ENCODE assay signal across 13 mouse cellular contexts in genomic region chr19:4559588-4559987, GRCm38 (mm10). TPM values are rescaled to one million over a fixed set of nuclear protein-coding genes. Genes with fewer than 3 reads are reported as not detected.
DNase-seq lines count a peak whose midpoint lies in the region; ATAC-seq and TF ChIP-seq lines count a peak whose summit lies in the region.
"Had no signal": no experiment of that assay in that cellular context is flagged by ENCODE, and none has a peak within 500 bp of the region (broad histone marks: within the 10 kb centered on the region; RNA-seq: fewer than 3 reads in every experiment).

No protein-coding gene starts in this region.

- H3K4me3 ChIP-seq in liver, embryonic 11.5 days (ENCODE audit: low read depth, low read length) = no peak overlapping the region
- H3K4me3 ChIP-seq in stomach, postnatal 0 days (ENCODE audit: low read depth, low read length) = no peak overlapping the region

- no peak for TF ChIP-seq CTCF in stomach, postnatal 0 days (IDR thresholded peaks at IDR 0.05; ENCODE audit: low read depth)

- peaks cover 25% of the 10 kb centered on the region for H3K4me1 ChIP-seq in liver, embryonic 11.5 days (replicated peaks; ENCODE audit: control insufficient read depth, insufficient read depth, low read length)
- 0 out of 2 replicates have a peak, but pooled peaks cover 2% of the 10 kb centered on the region for H3K4me1 ChIP-seq in stomach, postnatal 0 days (replicated peaks; ENCODE audit: control insufficient read depth, insufficient read depth)

- DNase-seq in embryo, embryonic 11 days = peak; percentile 10
- DNase-seq in embryo, embryonic 10 days (ENCODE audit: low spot score) = no peak
- DNase-seq in retina, postnatal 1 day = peak; percentile 89
- no peak for DNase-seq in retina, embryonic 14.5 days (ENCODE audit: low spot score)
- no peak for DNase-seq in liver, embryonic 11.5 days (ENCODE audit: low spot score)
- DNase-seq in stomach, postnatal 0 days (ENCODE audit: low spot score) = no peak
- DNase-seq in cerebellum, adult 11 months = no peak
- DNase-seq: cerebellum, adult 11-12 months; kidney, postnatal 10 days; lung, postnatal 14 days; thymus, postnatal 36 days had no signal

- no peaks in the 10 kb centered on the region for H3K9me3 ChIP-seq in liver, embryonic 11.5 days (ENCODE audit: control insufficient read depth, low read length)
- no peaks in the 10 kb centered on the region for H3K9me3 ChIP-seq in stomach, postnatal 0 days (ENCODE audit: control insufficient read depth, low read length)

- no peak for TF ChIP-seq EP300 in stomach, postnatal 0 days (optimal IDR thresholded peaks at IDR 0.05)

- H3K27me3 ChIP-seq in liver, embryonic 11.5 days (replicated peaks; ENCODE audit: control insufficient read depth, insufficient read depth, low read length) = no peaks in the 10 kb centered on the region
- H3K27me3 ChIP-seq in stomach, postnatal 0 days (ENCODE audit: control insufficient read depth, insufficient read depth, low read length) = no peaks in the 10 kb centered on the region
- H3K27me3 ChIP-seq: Patski had no signal

- H3K9ac ChIP-seq in liver, embryonic 11.5 days (ENCODE audit: low read depth, low read length) = peak overlapping the region; percentile 64
- no peak overlapping the region for H3K9ac ChIP-seq in stomach, postnatal 0 days (ENCODE audit: low read length)

- no peaks in the 10 kb centered on the region for H3K36me3 ChIP-seq in liver, embryonic 11.5 days (ENCODE audit: control insufficient read depth, insufficient read depth, low read length)
- H3K36me3 ChIP-seq in stomach, postnatal 0 days (ENCODE audit: control insufficient read depth, insufficient read depth, low read length) = no peaks in the 10 kb centered on the region

- WGBS in liver, embryonic 11.5 days = 90% methylated on average over 2 of the region's 2 CpGs
- WGBS in stomach, postnatal 0 days = 59% methylated on average over 2 of the region's 2 CpGs

- ATAC-seq in liver, embryonic 11.5 days (replicated peaks; ENCODE audit: low FRiP score) = no peak
- ATAC-seq in stomach, postnatal 0 days (ENCODE audit: low FRiP score, low TSS enrichment) = peak; percentile 48; the same call in 1 of the 2 replicates
- ATAC-seq in monocyte, adult 5-6 weeks (replicated peaks; ENCODE audit: insufficient number of reproducible peaks, low FRiP score, low TSS enrichment, poor library complexity, severe bottlenecking) = no peak
- ATAC-seq: Patski had no signal

- H3K4me2 ChIP-seq in liver, embryonic 11.5 days = peak overlapping the region; percentile 59
- no peak overlapping the region for H3K4me2 ChIP-seq in stomach, postnatal 0 days (replicated peaks; ENCODE audit: low read depth)

- H3K27ac ChIP-seq in liver, embryonic 11.5 days (ENCODE audit: low read depth, low read length) = peak overlapping the region; percentile 99
- peak overlapping the region; percentile 35; the same call in 1 of the 2 replicates for H3K27ac ChIP-seq in stomach, postnatal 0 days (replicated peaks)

RNA-seq across cellular contexts. Expression of gene Pcx, which starts 49.3 kb away (rescaled TPM):
- 18.6 and 21.0 TPM in 2 replicates for polyA plus RNA-seq in liver, embryonic 11.5 days (2014; fragmentation: Nextera tagmentation; extraction: Ambion mirVana)
- 28.9 and 33.9 TPM in 2 replicates for polyA plus RNA-seq in stomach, postnatal 0 days (2015; fragmentation: Nextera tagmentation; extraction: Ambion mirVana)
- 0.58 TPM in 1 of 3 replicates, not detected in the others for total RNA-seq in monocyte, adult 5-6 weeks (2017)

RNA-seq across cellular contexts. Expression of gene Lrfn4, which starts 55.9 kb away (rescaled TPM):
- 2.2 and 3.3 TPM in 2 replicates for polyA plus RNA-seq in liver, embryonic 11.5 days (2014; fragmentation: Nextera tagmentation; extraction: Ambion mirVana)
- polyA plus RNA-seq in stomach, postnatal 0 days (2015; fragmentation: Nextera tagmentation; extraction: Ambion mirVana) = 4.3 and 5.0 TPM in 2 replicates
- not detected in 3 replicates for total RNA-seq in monocyte, adult 5-6 weeks (2017)

Comparison
In these comparisons a context has a peak if more than half of its experiments do, and no peak if none do; other contexts are left out.
1. DNase-seq: peak in embryo, embryonic 11 days (single experiment) and retina, postnatal 1 day (single experiment); none in embryo, embryonic 10 days (single experiment), retina, embryonic 14.5 days (single experiment), liver, embryonic 11.5 days (single experiment), stomach, postnatal 0 days (single experiment) and cerebellum, adult 11 months (single experiment).